Mouse (Mus musculus) erythroblast, embryonic 14.5 days (primary cell): ENCODE data around the gene Gm8068.
"Not testable (repeated sequence)": the region's sequence is repeated elsewhere in the genome, so short reads cannot be mapped to it uniquely, and the experiment has no call there.

Experiments
- GATA1 ChIP-seq: IDR thresholded peaks from 2 replicates; pipeline ENCODE4 v1.6.1; 2012; ENCODE audit warnings: low read length, inconsistent platforms, mixed read lengths
- TAL1 ChIP-seq: IDR thresholded peaks from 3 replicates; pipeline ENCODE4 v1.6.1; 2012; ENCODE audit warnings: low read length, inconsistent platforms, mixed read lengths

GRCm38 (mm10) chr14:41701785-41702184, at the start of gene Gm8068:
- TF ChIP-seq GATA1, TAL1: not testable (repeated sequence)
